Mouse (Mus musculus): Measurements from ENCODE around the gene Usp9x.

Gene Usp9x

GRCm38 (mm10) chrX:13071241-13071775 is at the start of gene Usp9x:
Gene Usp9x (plus strand): TSS chrX:13071498.
- WGBS, result 1% methylated on average over 33 of the region's 36 CpGs

GRCm38 (mm10) chrX:13022547-13023310 is 48.6 kb upstream of the Usp9x start:
- WGBS, result 80% methylated on average over 5 of the region's 5 CpGs

DNA sequence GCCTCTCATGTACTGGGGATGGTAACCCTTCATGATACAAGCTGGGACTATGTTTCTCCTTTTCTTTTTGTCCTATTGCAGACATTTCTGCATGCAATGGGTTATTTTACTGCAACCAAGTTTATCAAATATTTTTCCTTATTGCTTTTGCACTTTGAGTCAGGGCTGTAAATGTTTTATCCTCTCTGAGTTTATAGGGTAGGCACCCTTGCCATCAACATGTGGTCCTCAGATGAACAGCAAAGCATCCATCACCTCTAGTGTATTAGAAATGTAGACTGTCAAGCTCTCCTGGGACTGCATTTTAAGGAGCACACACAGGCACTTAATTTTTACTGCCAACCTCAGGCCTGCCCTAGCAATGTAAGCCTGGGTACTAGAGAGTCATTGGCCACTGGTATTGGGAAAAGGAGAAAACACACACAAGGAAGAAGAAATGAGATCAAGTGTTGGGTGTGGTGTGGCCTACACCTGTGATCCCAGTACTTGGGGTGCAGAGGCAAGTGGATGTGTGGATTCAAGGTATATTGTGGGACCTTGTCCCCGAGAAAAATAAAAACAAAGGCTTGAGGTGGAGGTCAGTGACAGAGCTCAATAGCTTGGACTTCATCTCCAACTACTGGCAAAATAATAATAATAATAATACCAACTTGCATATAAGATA is 46.6 kb upstream of the Usp9x start:
- 71% methylated on average over 1 of the region's 1 CpGs for WGBS

- 87% methylated on average over 8 of the region's 8 CpGs for WGBS
Observed at GRCm38 (mm10) chrX:13025286-13025685, 46.0 kb upstream of the Usp9x start.

DNA sequence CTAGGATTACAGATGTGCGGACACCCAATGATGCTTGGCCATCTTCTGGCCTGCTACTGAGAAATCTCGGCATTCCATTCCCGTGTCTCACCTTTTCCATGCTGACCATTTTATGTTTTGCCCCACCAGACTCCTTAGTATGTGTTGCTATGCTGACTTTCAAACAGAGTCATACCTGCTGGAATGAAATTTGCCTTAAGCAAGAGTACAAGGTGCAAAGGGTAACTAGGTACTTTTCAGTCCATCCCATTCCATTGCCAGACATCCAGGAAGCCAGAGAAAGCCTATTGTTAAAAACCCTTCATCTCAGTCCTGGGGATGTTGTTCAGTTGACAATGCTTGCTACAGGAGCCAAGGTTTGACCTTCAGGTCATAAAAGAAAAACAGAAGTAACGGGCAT is 43.1 kb upstream of the Usp9x start:
- WGBS, result 95% methylated on average over 4 of the region's 4 CpGs

DNA sequence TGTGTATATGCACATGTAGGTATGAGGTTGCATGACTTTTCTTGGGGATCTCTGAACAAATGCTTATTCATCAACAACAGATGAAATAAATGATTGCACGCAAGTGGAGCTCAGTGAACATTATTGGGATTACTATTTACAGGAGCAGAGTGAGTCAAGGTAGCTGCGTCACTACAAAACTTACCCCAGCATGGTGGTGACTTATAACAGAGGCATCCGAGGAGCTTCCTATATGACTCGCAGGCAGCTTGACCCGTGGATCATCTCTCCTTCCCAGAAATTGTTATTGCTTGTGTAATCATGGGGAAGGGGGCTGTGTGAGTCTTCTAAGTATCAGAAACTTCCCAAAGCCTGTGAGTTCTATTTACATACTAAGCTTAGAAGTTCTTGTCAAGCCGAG is 41.3 kb upstream of the Usp9x start:
- WGBS, result 95% methylated on average over 6 of the region's 6 CpGs

- 43% methylated on average over 4 of the region's 4 CpGs for WGBS
Observed at GRCm38 (mm10) chrX:13037085-13037484, 34.2 kb upstream of the Usp9x start.

DNA sequence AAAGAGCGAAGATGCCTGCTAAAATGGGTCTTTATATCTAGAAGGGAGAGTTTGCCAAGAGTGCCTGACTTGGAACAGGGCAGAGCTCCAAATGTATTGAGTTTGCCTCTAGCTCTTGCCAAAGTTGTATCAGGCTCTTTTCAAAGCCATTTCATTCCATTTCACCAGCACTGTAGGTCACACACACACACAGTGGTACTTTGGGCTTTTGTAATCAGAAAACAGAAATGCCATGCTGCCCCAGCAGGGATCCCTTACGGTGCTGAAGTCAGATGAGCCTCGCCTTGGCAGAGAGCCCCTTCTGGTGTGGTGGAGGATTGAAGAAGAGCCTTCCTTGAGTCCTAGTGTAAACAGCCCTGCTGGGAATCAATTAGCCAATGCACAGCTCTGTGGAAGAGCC is 32.1 kb upstream of the Usp9x start:
- 25% methylated on average over 3 of the region's 3 CpGs for WGBS

DNA sequence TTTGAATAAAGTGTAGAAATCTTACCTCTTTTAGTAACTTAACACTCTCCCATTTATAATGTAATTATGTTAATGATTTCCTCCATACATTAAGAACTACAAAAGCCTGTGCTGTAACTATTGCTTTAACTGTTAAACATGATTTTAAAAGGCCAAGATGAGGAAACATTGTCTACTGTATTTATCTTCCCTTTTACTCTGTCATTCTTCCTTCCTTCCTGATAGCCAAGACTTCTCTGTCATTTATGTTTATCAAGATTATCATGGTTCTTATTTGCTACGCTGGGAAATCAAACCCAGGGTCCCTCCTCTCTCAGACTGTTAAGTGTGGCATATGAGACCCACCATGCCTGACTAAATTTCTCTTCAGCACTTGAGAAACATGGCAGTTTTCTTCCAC is 30.9 kb upstream of the Usp9x start:
- WGBS, result 71% methylated on average over 1 of the region's 1 CpGs

- WGBS, result under 1% methylated on average over 33 of the region's 35 CpGs
Observed at GRCm38 (mm10) chrX:13041630-13042129, 29.6 kb upstream of the Usp9x start.

DNA sequence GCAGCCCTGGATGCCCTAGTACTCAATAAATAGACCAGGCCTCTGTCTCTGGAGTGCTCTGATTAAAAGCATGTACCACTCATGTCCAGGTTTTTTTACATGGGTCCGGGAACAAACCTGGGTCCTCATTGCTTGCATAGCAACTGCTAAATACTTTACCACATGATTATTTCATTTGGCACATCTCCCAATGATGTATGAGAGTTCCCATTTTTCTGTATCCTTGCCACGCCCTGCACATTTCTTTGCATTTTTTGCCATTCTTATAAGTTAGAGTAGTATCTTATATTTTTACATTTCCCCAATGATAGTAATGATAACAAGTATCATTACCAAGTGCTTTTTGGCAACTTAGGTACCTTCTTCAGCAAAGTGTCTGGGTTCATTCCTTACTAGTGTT is 27.5 kb upstream of the Usp9x start:
- 87% methylated on average over 2 of the region's 2 CpGs for WGBS

GRCm38 (mm10) chrX:13044666-13045065 is 26.6 kb upstream of the Usp9x start:
- 90% methylated on average over 5 of the region's 5 CpGs for WGBS

GRCm38 (mm10) chrX:13046893-13047435 is 24.3 kb upstream of the Usp9x start:
- 32% methylated on average over 6 of the region's 6 CpGs for WGBS

GRCm38 (mm10) chrX:13047631-13048345 is 23.5 kb upstream of the Usp9x start:
- 15% methylated on average over 14 of the region's 14 CpGs for WGBS

DNA sequence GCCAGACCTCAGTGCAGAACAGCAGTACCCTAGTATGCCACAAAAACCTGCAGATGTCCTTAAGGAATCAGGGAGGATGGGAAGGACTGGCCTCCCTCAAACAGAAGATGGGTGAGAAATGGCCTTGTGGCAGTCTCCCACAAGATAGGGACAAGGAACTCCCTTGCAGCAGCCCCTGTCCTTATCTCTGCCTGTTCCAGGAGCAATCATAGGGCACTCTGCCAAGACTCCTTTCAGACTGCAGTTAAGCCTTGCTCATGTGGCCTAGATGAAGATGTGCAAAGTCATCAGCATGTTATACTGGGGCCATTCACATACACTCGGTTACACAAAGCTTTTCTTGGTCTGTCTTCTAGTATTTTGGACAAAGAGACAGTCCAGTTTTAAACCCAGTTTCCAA is 16.7 kb upstream of the Usp9x start:
- 86% methylated on average over 1 of the region's 1 CpGs for WGBS

- WGBS, result 90% methylated on average over 3 of the region's 3 CpGs
Observed at GRCm38 (mm10) chrX:13061961-13062360, 9.3 kb upstream of the Usp9x start.

- 82% methylated on average over 7 of the region's 9 CpGs for WGBS
Observed at GRCm38 (mm10) chrX:13064273-13064925, 6.9 kb upstream of the Usp9x start.

DNA sequence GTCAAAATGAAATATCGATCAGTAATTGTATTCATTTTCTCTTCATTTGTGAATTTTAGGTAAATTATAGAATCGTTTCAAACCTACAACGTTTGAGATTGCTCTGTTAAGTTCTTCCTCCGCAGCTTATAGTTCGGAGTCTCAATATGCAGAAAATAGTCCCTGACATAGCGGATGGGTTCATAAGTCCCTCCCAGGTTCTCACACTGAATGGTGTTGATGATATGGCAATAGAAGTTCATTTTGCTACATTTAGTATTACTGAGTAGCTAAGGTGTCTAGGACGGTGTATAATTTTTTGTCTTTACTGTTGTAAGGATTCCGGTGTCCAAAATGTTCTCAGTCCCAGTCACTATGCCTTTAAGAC is 1.1 kb upstream of the Usp9x start:
- 11% methylated on average over 8 of the region's 8 CpGs for WGBS

DNA sequence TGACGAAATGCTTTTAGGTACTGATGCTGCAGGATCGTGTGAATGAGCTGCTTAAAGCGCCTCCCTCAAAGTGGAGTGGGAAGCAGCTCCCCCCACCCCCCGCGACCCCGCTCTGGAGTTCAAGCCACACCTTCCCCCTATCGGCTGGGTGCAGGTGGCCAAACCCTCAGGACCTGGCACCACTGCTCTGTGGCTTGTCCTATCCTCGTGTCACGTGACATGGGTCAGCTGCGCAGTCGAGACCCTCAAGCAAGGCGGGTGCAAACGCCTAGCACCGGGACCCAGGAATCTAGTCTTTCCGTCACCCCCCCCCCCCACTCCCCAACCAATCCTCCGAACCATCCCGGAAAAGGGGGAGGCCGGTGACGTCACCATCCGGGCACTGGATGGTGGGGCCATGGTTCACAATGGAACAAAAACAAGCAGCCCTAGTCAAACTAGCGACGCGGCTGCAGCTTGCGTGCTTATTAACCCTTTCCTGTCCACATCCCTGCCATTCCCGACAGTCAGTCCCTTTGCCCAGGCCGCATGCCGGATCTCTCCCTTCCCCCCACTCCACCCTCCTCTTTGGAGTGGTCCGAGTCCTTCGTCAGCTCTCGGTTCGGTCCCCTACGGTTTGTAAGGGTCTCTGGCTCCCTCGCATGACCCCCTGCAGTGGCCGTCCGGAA is 591 bp upstream of the Usp9x start:
- WGBS, result 3% methylated on average over 35 of the region's 35 CpGs

DNA sequence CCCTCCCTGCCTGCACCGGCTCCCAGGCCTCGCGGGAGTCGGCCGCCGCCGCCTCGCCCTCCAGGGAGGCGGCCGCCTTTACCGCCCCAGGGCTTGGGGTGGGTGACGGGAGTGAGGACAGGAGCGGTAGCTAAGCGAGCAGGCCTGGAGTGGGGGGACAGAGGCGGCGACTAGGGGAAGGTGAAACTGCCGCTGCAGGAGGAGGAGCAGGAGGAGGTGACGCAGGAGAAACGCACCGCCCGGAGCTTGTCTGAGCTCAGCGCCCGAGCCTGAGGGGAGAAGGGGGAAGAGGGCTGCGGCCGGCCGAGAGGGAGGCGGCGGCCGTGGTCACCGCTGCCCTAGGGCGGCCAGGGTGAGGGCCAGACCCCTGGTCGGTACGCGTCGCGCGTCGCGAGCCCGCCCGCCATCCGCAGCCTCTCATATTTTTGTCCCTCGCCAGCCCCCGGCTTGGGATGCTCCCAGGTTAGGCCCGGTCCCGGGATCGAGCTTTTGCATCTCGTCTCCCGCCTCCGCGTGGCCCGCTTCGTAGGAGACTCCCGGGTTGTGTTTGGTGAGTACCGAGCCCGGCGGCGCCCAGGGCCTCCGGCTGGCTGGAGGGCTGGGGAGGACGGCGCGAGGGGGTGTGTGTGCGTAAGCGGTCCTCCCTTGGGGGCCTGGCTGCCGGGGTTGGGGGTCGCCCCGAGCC is 620 bp downstream of the Usp9x start:
- WGBS, result 2% methylated on average over 60 of the region's 67 CpGs

All from cerebral cortex, adult 2 months (tissue).